Comparison of ENCODE assay signal across 8 mouse cellular contexts in genomic region chr6:131360693-131361092, GRCm38 (mm10). TPM values are rescaled to one million over a fixed set of nuclear protein-coding genes. Genes with fewer than 3 reads are reported as not detected.
DNase-seq lines count a peak whose midpoint lies in the region; ATAC-seq and TF ChIP-seq lines count a peak whose summit lies in the region.

No protein-coding gene starts in this region.

- H3K27ac ChIP-seq in hindbrain, postnatal 0 days: no peak overlapping the region
- no peak overlapping the region for H3K27ac ChIP-seq in hindbrain, embryonic 10.5 days
- H3K27ac ChIP-seq in liver, embryonic 15.5 days (replicated peaks): no peak overlapping the region

- no peak for DNase-seq in hindbrain, postnatal 0 days (ENCODE audit: low spot score)
- no peak for DNase-seq in hindbrain, embryonic 10.5 days (ENCODE audit: low spot score)
- DNase-seq in 416B (ENCODE audit: low read depth) (peak; percentile 61), WW6 (ENCODE audit: low read depth, low spot score) (peak; percentile 61)
- DNase-seq in embryo, embryonic 9.5 days (ENCODE audit: extremely low spot score): no peak
- no peak for DNase-seq in urinary bladder, adult 2 months (ENCODE audit: low spot score)
- DNase-seq in left cerebral cortex, adult 8-10 months (ENCODE audit: low spot score in 2 of 2): no peak

- no peak overlapping the region for H3K9ac ChIP-seq in hindbrain, postnatal 0 days (replicated peaks; ENCODE audit: low read length)
- H3K9ac ChIP-seq in liver, embryonic 15.5 days: no peak overlapping the region

- peaks cover 4% of the 10 kb centered on the region for H3K36me3 ChIP-seq in hindbrain, postnatal 0 days (ENCODE audit: insufficient read depth, low read length)
- peaks cover 24% of the 10 kb centered on the region for H3K36me3 ChIP-seq in hindbrain, embryonic 10.5 days
- peaks cover 25% of the 10 kb centered on the region for H3K36me3 ChIP-seq in liver, embryonic 15.5 days (replicated peaks)

- no peak overlapping the region for H3K4me3 ChIP-seq in hindbrain, postnatal 0 days (ENCODE audit: low read length)
- H3K4me3 ChIP-seq in hindbrain, embryonic 10.5 days: no peak overlapping the region
- H3K4me3 ChIP-seq in liver, embryonic 15.5 days (replicated peaks): no peak overlapping the region

- peak; percentile 61; the same call in 1 of the 2 replicates for ATAC-seq in hindbrain, postnatal 0 days
- ATAC-seq in liver, embryonic 15.5 days (ENCODE audit: insufficient read depth): peak; percentile 72

- H3K9me3 ChIP-seq in hindbrain, postnatal 0 days (ENCODE audit: low read length): no peaks in the 10 kb centered on the region
- H3K9me3 ChIP-seq in hindbrain, embryonic 10.5 days: no peaks in the 10 kb centered on the region
- H3K9me3 ChIP-seq in liver, embryonic 15.5 days (replicated peaks): no peaks in the 10 kb centered on the region

- no peak overlapping the region for H3K4me2 ChIP-seq in hindbrain, postnatal 0 days (ENCODE audit: low read depth, low read length)
- no peak overlapping the region for H3K4me2 ChIP-seq in liver, embryonic 15.5 days

- no peaks in the 10 kb centered on the region for H3K4me1 ChIP-seq in hindbrain, postnatal 0 days (ENCODE audit: insufficient read depth, low read length)
- no peaks in the 10 kb centered on the region for H3K4me1 ChIP-seq in hindbrain, embryonic 10.5 days (replicated peaks)
- H3K4me1 ChIP-seq in liver, embryonic 15.5 days (replicated peaks): peaks cover 39% of the 10 kb centered on the region

- 75% methylated on average over 5 of the region's 5 CpGs for WGBS in hindbrain, postnatal 0 days
- 77% methylated on average over 5 of the region's 5 CpGs for WGBS in hindbrain, embryonic 10.5 days
- WGBS in liver, embryonic 15.5 days (ENCODE audit: insufficient replicate concordance): 50% methylated on average over 5 of the region's 5 CpGs

- no peaks in the 10 kb centered on the region for H3K27me3 ChIP-seq in hindbrain, postnatal 0 days (ENCODE audit: insufficient read depth, low read length)
- no peaks in the 10 kb centered on the region for H3K27me3 ChIP-seq in hindbrain, embryonic 10.5 days (ENCODE audit: insufficient read depth, poor library complexity, severe bottlenecking)
- peaks cover 8% of the 10 kb centered on the region for H3K27me3 ChIP-seq in liver, embryonic 15.5 days

- TF ChIP-seq CTCF in hindbrain, postnatal 0 days (IDR thresholded peaks at IDR 0.05; ENCODE audit: low read depth): no peak

RNA-seq across cellular contexts. Expression of gene Styk1, which starts 7.3 kb away (rescaled TPM):
- 3.0 and 3.2 TPM in 2 replicates for total RNA-seq in hindbrain, postnatal 0 days (2014; rRNA removed)
- polyA plus RNA-seq in hindbrain, postnatal 0 days (2015; fragmentation: Nextera tagmentation; extraction: Ambion mirVana): 4.3 and 5.1 TPM in 2 replicates
- 0.31 and 0.41 TPM in 2 replicates for polyA plus RNA-seq in hindbrain, embryonic 10.5 days (2016; fragmentation: Nextera tagmentation; extraction: Ambion mirVana)
- polyA plus RNA-seq in liver, embryonic 15.5 days (2015; fragmentation: Nextera tagmentation; extraction: Ambion mirVana): 0.89 and 0.90 TPM in 2 replicates
- polyA plus RNA-seq in urinary bladder, adult 2 months (2012; rRNA removed): 15.9 and 20.4 TPM in 2 replicates
- total RNA-seq in left cerebral cortex, adult 8-10 months (2022): under 1 TPM in 3 of 4 experiments, not detected in 1; 0.21 to 0.48 (median 0.46) TPM

RNA-seq across cellular contexts. Expression of gene Ybx3, which starts 27.6 kb away (rescaled TPM):
- 86.0 and 103 TPM in 2 replicates for total RNA-seq in hindbrain, postnatal 0 days (2014; rRNA removed)
- 33.4 and 34.6 TPM in 2 replicates for polyA plus RNA-seq in hindbrain, postnatal 0 days (2015; fragmentation: Nextera tagmentation; extraction: Ambion mirVana)
- polyA plus RNA-seq in hindbrain, embryonic 10.5 days (2016; fragmentation: Nextera tagmentation; extraction: Ambion mirVana): 20.9 and 39.8 TPM in 2 replicates
- polyA plus RNA-seq in liver, embryonic 15.5 days (2015; fragmentation: Nextera tagmentation; extraction: Ambion mirVana): 55.6 and 57.5 TPM in 2 replicates
- polyA plus RNA-seq in urinary bladder, adult 2 months (2012; rRNA removed): 177 and 227 TPM in 2 replicates
- total RNA-seq in left cerebral cortex, adult 8-10 months (2022): 10 to 100 TPM; 35.8 to 47.8 (median 38.5) TPM

Comparison
In these comparisons a context has a peak if more than half of its experiments do, and no peak if none do; other contexts are left out.
1. DNase-seq: peak in 416B (single experiment) and WW6 (single experiment); none in hindbrain, postnatal 0 days (single experiment), hindbrain, embryonic 10.5 days (single experiment), embryo, embryonic 9.5 days (single experiment), urinary bladder, adult 2 months (single experiment) and left cerebral cortex, adult 8-10 months (0 of 2).